Mouse (Mus musculus): ENCODE measurements around the gene Gm17334.

GRCm38 (mm10) chr11:53803093-53803492, 30.1 kb upstream of the Gm17334 start:
- no peak for TF ChIP-seq CTCF (IDR thresholded peaks at IDR 0.05; ENCODE audit: control insufficient read depth, insufficient read depth, low read length)
- TF ChIP-seq POLR2A (IDR thresholded peaks at IDR 0.05; ENCODE audit: borderline replicate concordance, control insufficient read depth, low read depth, low read length), result no peak

All from bone marrow, adult 2 months (tissue).